In the genomic region with DNA sequence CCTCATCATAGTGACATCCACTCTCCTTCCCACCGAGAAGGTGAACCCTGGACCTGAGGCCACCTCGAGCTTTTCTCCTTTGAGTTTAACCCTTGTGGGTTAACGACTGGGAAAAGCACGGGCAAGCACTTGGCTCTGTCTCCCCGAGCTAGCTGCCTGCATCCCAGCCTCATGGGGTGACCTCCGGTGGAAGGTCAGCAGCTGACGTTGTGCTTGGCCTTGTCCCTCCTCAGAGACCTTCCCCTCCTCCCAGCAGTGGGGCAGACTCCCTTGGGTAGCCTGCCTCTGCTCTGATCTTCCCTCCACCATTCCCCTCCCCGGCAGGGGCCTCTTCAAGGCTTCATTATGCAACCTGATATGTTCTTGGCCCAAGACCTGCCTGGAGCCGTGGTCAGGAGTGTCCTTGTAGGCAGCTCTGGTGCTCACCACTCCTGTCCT, we compare ENCODE assay signal across 11 mouse cellular contexts. TPM values are rescaled to one million over a fixed set of nuclear protein-coding genes. Genes with fewer than 3 reads are reported as not detected.
DNase-seq lines count a peak whose midpoint lies in the region; ATAC-seq and TF ChIP-seq lines count a peak whose summit lies in the region.
"Had no signal": no experiment of that assay in that cellular context is flagged by ENCODE, and none has a peak within 500 bp of the region (broad histone marks: within the 10 kb centered on the region; RNA-seq: fewer than 3 reads in every experiment).

No protein-coding gene starts in this region.

- peak overlapping the region; percentile 63 for H3K27ac ChIP-seq in left cerebral cortex, adult 2 months
- no peak overlapping the region for H3K27ac ChIP-seq in intestine, embryonic 15.5 days
- H3K27ac ChIP-seq: hindbrain, embryonic 10.5 days; liver, embryonic 14.5 days had no signal

- H3K4me3 ChIP-seq in left cerebral cortex, adult 2 months, result no peak overlapping the region
- no peak overlapping the region for H3K4me3 ChIP-seq in intestine, embryonic 15.5 days (replicated peaks)
- H3K4me3 ChIP-seq: hindbrain, embryonic 10.5 days had no signal

- H3K4me2 ChIP-seq in intestine, embryonic 15.5 days (replicated peaks), result no peak overlapping the region

- WGBS in intestine, embryonic 15.5 days, result 38% methylated on average over 9 of the region's 9 CpGs

- peak; percentile 41; the same call in 1 of the 2 replicates for ATAC-seq in intestine, embryonic 15.5 days
- no peak for ATAC-seq in activated CD4-positive, CD25-positive, alpha-beta regulatory T cell, adult 4 months

- no peaks in the 10 kb centered on the region for H3K36me3 ChIP-seq in intestine, embryonic 15.5 days
- H3K36me3 ChIP-seq: hindbrain, embryonic 10.5 days had no signal

- H3K27me3 ChIP-seq in intestine, embryonic 15.5 days (replicated peaks), result no peaks in the 10 kb centered on the region

- no peak for DNase-seq in left cerebral cortex, adult 2 months (ENCODE audit: extremely low spot score in 1 of 2, low spot score in 2 of 2)
- DNase-seq in left cerebral cortex, postnatal 14 days (ENCODE audit: low spot score in 2 of 2), result no peak
- peak; percentile 92 for DNase-seq in adrenal gland, postnatal 14 days
- DNase-seq in lung, postnatal 25 days (ENCODE audit: low spot score), result peak; percentile 23
- no peak for DNase-seq in embryo, embryonic 9.5 days (ENCODE audit: extremely low spot score)
- DNase-seq: embryo, embryonic 11 days; right cerebral cortex, postnatal 4 days had no signal

- intact Hi-C loops in left cerebral cortex, adult 2 months (cut with DNase I), result no loop called here
- intact Hi-C loops in left cerebral cortex, postnatal 14 days (cut with DNase I), result no loop called here

- H3K9me3 ChIP-seq in intestine, embryonic 15.5 days, result no peaks in the 10 kb centered on the region
- H3K9me3 ChIP-seq: hindbrain, embryonic 10.5 days had no signal

- peaks cover 4% of the 10 kb centered on the region for H3K4me1 ChIP-seq in intestine, embryonic 15.5 days (replicated peaks)

- no peak overlapping the region for H3K9ac ChIP-seq in intestine, embryonic 15.5 days
- H3K9ac ChIP-seq: liver, embryonic 14.5 days had no signal

- TF ChIP-seq CTCF in left cerebral cortex, adult 2 months (IDR thresholded peaks at IDR 0.05), result no peak

RNA-seq across cellular contexts. Expression of gene Mapt, which starts 38.2 kb away (rescaled TPM):
- total RNA-seq in left cerebral cortex, adult 2 months (2021), result 100 to 1,000 TPM; 353 to 364 TPM
- 100 to 1,000 TPM; 324 to 330 TPM for total RNA-seq in left cerebral cortex, postnatal 14 days (2021)
- 72.8 and 74.8 TPM in 2 replicates for total RNA-seq in adrenal gland, postnatal 14 days (2021)
- 14.4 and 17.0 TPM in 2 replicates for polyA plus RNA-seq in intestine, embryonic 15.5 days (2015; fragmentation: Nextera tagmentation; extraction: Ambion mirVana)
- 1 to 10 TPM in 1 of 2 experiments, not detected in 1; 1.5 TPM for polyA plus RNA-seq in activated CD4-positive, CD25-positive, alpha-beta regulatory T cell, adult 4 months (2017; shearing (Covaris generic))

Comparison
In these comparisons a context has a peak if more than half of its experiments do, and no peak if none do; other contexts are left out.
1. DNase-seq: peak in adrenal gland, postnatal 14 days (single experiment) and lung, postnatal 25 days (single experiment); none in left cerebral cortex, adult 2 months (0 of 2), left cerebral cortex, postnatal 14 days (0 of 2) and embryo, embryonic 9.5 days (single experiment).